Mouse (Mus musculus) MEL (cell line): ENCODE data around the gene Gm13691. TPM values are rescaled to one million over a fixed set of nuclear protein-coding genes. Genes with fewer than 3 reads are reported as not detected.

Source experiments
- DNase-seq: peaks from one replicate; pipeline ENCODE4 v3.0.0; 2011; ENCODE audit warnings: low read depth, low spot score
- H3K27ac ChIP-seq: 2 replicates; pipeline ENCODE4 v1.5.1; 2012; ENCODE audit warnings: low read depth, mild to moderate bottlenecking, control low read depth, low read length, moderate library complexity; ENCODE audit not compliant: control insufficient read depth
- H3K27me3 ChIP-seq, 2 experiments: fragments of 150-350 bp in 1 of 2; sonication (generic) in 1 of 2; 2 replicates each; pipeline ENCODE4 v1.6.1; 2012; ENCODE audit warnings: low read length in 2 of 2, mild to moderate bottlenecking in 2 of 2, improper control_type of control experiment in 1 of 2, moderate library complexity in 1 of 2; ENCODE audit not compliant: insufficient read depth in 2 of 2, control insufficient read depth in 1 of 2
- H3K36me3 ChIP-seq, 2 experiments: 2 replicates each; pipeline ENCODE4 v1.6.1; 2012 to 2014; ENCODE audit warnings: low read length in 2 of 2, improper control_type of control experiment in 1 of 2, inconsistent platforms in 1 of 2, mild to moderate bottlenecking in 1 of 2; ENCODE audit not compliant: insufficient read depth in 2 of 2, control insufficient read depth in 1 of 2
- H3K4me1 ChIP-seq, 2 experiments: fragments of 150-350 bp in 1 of 2; sonication (generic) in 1 of 2; 2 replicates each; pipeline ENCODE4 v1.6.1; 2012; ENCODE audit warnings: low read length in 2 of 2, improper control_type of control experiment in 1 of 2, mild to moderate bottlenecking in 1 of 2; ENCODE audit not compliant: insufficient read depth in 2 of 2, control insufficient read depth in 1 of 2
- H3K4me3 ChIP-seq, 2 experiments: fragments of 150-350 bp in 1 of 2; sonication (generic) in 1 of 2; 2 replicates each; pipeline ENCODE4 v1.5.1; 2012; ENCODE audit warnings: low read depth in 2 of 2, low read length in 2 of 2, mild to moderate bottlenecking in 2 of 2, moderate library complexity in 2 of 2, control low read depth in 1 of 2, improper control_type of control experiment in 1 of 2; ENCODE audit not compliant: control insufficient read depth in 1 of 2, insufficient read depth in 1 of 2
- H3K79me2 ChIP-seq: 2 replicates; pipeline ENCODE4 v1.6.1; 2012; ENCODE audit warnings: mild to moderate bottlenecking, low read length, moderate library complexity; ENCODE audit not compliant: control insufficient read depth, poor library complexity, insufficient read depth
- H3K9ac ChIP-seq: 2 replicates; pipeline ENCODE4 v1.6.1; 2012; ENCODE audit warnings: low read depth, mild to moderate bottlenecking, control low read depth, low read length, moderate library complexity; ENCODE audit not compliant: control insufficient read depth, poor library complexity, severe bottlenecking
- H3K9me3 ChIP-seq: fragments of 150-350 bp; sonication (generic); replicated peaks from 2 replicates; pipeline ENCODE4 v1.6.1; 2012; ENCODE audit warnings: mild to moderate bottlenecking, low read length, improper control_type of control experiment, moderate library complexity; ENCODE audit not compliant: insufficient read depth
- CHD2 ChIP-seq: IDR thresholded peaks from 2 replicates; pipeline ENCODE4 v1.6.1; 2011; ENCODE audit warnings: low read length, improper control_type of control experiment
- ELF1 ChIP-seq: IDR thresholded peaks from 2 replicates; pipeline ENCODE4 v1.6.1; 2014; ENCODE audit warnings: low read depth, mild to moderate bottlenecking, inconsistent platforms, low read length, improper control_type of control experiment, moderate library complexity
- GABPA ChIP-seq: IDR thresholded peaks from 2 replicates; pipeline ENCODE4 v1.6.1; 2012; ENCODE audit warnings: low read depth, mild to moderate bottlenecking, inconsistent platforms, low read length, improper control_type of control experiment, moderate library complexity
- JUND ChIP-seq: IDR thresholded peaks from 2 replicates; pipeline ENCODE4 v1.6.1; 2011; ENCODE audit warnings: low read depth, mild to moderate bottlenecking, improper control_type of control experiment, low read length
- KAT2A ChIP-seq: conservative IDR thresholded peaks from 2 replicates; pipeline ENCODE4 v1.6.1; 2012; ENCODE audit warnings: low read depth, low read length, improper control_type of control experiment, inconsistent platforms
- MAX ChIP-seq: IDR thresholded peaks from 2 replicates; pipeline ENCODE4 v1.6.1; 2011; ENCODE audit warnings: low read length, improper control_type of control experiment
- MYB ChIP-seq: IDR thresholded peaks from 2 replicates; pipeline ENCODE4 v1.6.1; 2011; ENCODE audit warnings: mild to moderate bottlenecking, low read depth, low read length, improper control_type of control experiment
- NRF1 ChIP-seq: IDR thresholded peaks from 2 replicates; pipeline ENCODE4 v1.6.1; 2014; ENCODE audit warnings: low read depth, mild to moderate bottlenecking, inconsistent platforms, low read length, improper control_type of control experiment, moderate library complexity; ENCODE audit not compliant: poor library complexity, insufficient read depth, severe bottlenecking
- RAD21 ChIP-seq: IDR thresholded peaks from 2 replicates; pipeline ENCODE4 v1.6.1; 2011; ENCODE audit warnings: mild to moderate bottlenecking, low read depth, low read length, improper control_type of control experiment
- RCOR1 ChIP-seq: IDR thresholded peaks from 2 replicates; pipeline ENCODE4 v1.6.1; 2012; ENCODE audit warnings: low read depth, mild to moderate bottlenecking, inconsistent platforms, low read length, improper control_type of control experiment
- SMC3 ChIP-seq: IDR thresholded peaks from 2 replicates; pipeline ENCODE4 v1.6.1; 2011; ENCODE audit warnings: low read depth, low read length, improper control_type of control experiment
- ZMIZ1 ChIP-seq: IDR thresholded peaks from 2 replicates; pipeline ENCODE4 v1.6.1; 2012; ENCODE audit warnings: low read depth, mild to moderate bottlenecking, inconsistent platforms, low read length, improper control_type of control experiment, moderate library complexity
- polyA plus RNA-seq, 2 experiments: library from polyadenylated mRNA; stranded (reverse) in 1 of 2; unstranded in 1 of 2; fragments of >175 nt in 1 of 2; fragments of >200 nt in 1 of 2; gene quantifications; 2 replicates each; pipeline versions ENCODE4 v1.2.1 to v1.2.4; 2012; ENCODE audit warnings: low replicate concordance in 2 of 2, low read depth in 1 of 2; ENCODE audit not compliant: insufficient read length in 2 of 2, insufficient read depth in 1 of 2, missing spikeins in 1 of 2
- total RNA-seq: library from RNA; depleted of rRNA; stranded (reverse); fragments of 300-350 nt; gene quantifications from 2 replicates; pipeline ENCODE4 v1.2.3, GENCODE M21; 2012

Gm13691 gene
- total and polyA plus RNA-seq, 3 experiments: 0.08 TPM; not detected in 1

- Histone ChIP-seq H3K27ac (no peak overlapping the region), H3K4me1 (no peaks in the 10 kb centered on the region), H3K9me3 (no peaks in the 10 kb centered on the region), H3K4me3 (no peak overlapping the region), H3K9ac (no peak overlapping the region), H3K36me3 (no peaks in the 10 kb centered on the region), H3K79me2 (no peaks in the 10 kb centered on the region), H3K27me3 (no peaks in the 10 kb centered on the region)
- no peak for DNase-seq
- TF ChIP-seq KAT2A: no peak
- no peak for TF ChIP-seq JUND
- TF ChIP-seq CHD2: no peak
- TF ChIP-seq RAD21: no peak
- no peak for TF ChIP-seq ELF1
Measured at GRCm38 (mm10) chr2:84025217-84025616, 34.9 kb downstream of the Gm13691 start.

DNA sequence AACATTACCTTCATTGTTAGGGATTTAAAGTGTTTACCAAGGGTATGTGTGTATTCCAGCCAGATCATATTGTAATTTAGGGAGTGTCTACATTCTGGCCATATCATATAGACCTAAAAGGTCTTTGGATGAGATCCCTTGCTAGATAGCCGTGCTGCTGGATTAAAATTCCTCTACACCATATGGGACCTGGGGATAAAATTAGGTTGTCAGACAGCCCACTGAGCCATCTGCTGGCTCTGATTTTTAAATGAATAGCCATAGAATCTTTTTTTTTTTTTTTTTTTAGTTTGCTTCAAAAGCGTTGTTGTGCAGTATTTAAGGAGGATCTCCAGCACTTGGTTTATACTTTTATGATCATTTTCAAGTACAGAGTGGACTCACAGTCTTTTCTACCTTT is 42.2 kb downstream of the Gm13691 start:
- DNase-seq: no peak
- H3K79me2 ChIP-seq: no peaks in the 10 kb centered on the region

DNA sequence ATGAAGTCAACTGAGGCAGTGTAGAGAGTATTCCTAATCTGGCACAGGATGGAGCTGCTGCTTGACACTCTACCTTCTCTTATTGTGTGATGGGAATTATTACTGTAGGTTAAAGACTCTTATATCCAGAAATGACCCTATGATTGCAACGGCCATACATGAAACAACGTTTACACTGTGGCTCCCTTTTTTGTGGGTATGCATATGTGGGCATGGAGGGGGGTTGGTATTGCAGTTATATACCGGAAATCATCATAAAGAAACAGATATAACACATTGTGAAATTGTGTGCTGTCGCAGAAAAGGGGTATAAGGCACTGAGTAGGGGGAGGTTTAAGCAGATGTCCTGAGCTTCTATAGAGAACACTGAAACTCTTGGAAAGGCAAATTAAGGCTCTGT is 45.6 kb downstream of the Gm13691 start:
- no peaks in the 10 kb centered on the region for H3K79me2 ChIP-seq
- TF ChIP-seq NRF1: no peak
- no peaks in the 10 kb centered on the region for H3K36me3 ChIP-seq

More for the DNA sequence above, 42.2 kb downstream of the Gm13691 start:
- Histone ChIP-seq H3K4me1 (no peaks in the 10 kb centered on the region), H3K27ac (no peak overlapping the region), H3K9ac (no peak overlapping the region), H3K27me3 (no peaks in the 10 kb centered on the region), H3K36me3 (no peaks in the 10 kb centered on the region), H3K9me3 (no peaks in the 10 kb centered on the region), H3K4me3 (no peak overlapping the region)
- TF ChIP-seq GABPA (no peak), SMC3 (no peak), MAX (no peak), RCOR1 (no peak), ZMIZ1 (no peak), MYB (no peak)

More for the DNA sequence above, 45.6 kb downstream of the Gm13691 start:
- Histone ChIP-seq H3K9me3 (no peaks in the 10 kb centered on the region), H3K9ac (no peak overlapping the region), H3K27ac (no peak overlapping the region), H3K4me3 (no peak overlapping the region), H3K4me1 (no peaks in the 10 kb centered on the region), H3K27me3 (no peaks in the 10 kb centered on the region)
- no peak for DNase-seq
